Mouse (Mus musculus): ENCODE measurements around the gene Use1. TPM values are rescaled to one million over a fixed set of nuclear protein-coding genes. Genes with fewer than 3 reads are reported as not detected.
A peak's percentile ranks its signal among the peaks of the same experiment; 100 is the strongest.
"Not testable (repeated sequence)": the region's sequence is repeated elsewhere in the genome, so short reads cannot be mapped to it uniquely, and the experiment has no call there.

Use1 gene
- 100 to 1,000 TPM in 1 of 2 experiments, 10 to 100 TPM in 1; 96.5 to 108 TPM for total RNA-seq (2021)
- long read RNA-seq, experiment 1, partial matches to known transcripts, result 0 of 2 reads
- long read RNA-seq, experiment 1, other reads (novel, unspliced or antisense), result 2 of 2 reads
- long read RNA-seq, experiment 2, partial matches to known transcripts, result 1 of 3 reads
- long read RNA-seq, experiment 2, other reads (novel, unspliced or antisense), result 1 of 3 reads

DNA sequence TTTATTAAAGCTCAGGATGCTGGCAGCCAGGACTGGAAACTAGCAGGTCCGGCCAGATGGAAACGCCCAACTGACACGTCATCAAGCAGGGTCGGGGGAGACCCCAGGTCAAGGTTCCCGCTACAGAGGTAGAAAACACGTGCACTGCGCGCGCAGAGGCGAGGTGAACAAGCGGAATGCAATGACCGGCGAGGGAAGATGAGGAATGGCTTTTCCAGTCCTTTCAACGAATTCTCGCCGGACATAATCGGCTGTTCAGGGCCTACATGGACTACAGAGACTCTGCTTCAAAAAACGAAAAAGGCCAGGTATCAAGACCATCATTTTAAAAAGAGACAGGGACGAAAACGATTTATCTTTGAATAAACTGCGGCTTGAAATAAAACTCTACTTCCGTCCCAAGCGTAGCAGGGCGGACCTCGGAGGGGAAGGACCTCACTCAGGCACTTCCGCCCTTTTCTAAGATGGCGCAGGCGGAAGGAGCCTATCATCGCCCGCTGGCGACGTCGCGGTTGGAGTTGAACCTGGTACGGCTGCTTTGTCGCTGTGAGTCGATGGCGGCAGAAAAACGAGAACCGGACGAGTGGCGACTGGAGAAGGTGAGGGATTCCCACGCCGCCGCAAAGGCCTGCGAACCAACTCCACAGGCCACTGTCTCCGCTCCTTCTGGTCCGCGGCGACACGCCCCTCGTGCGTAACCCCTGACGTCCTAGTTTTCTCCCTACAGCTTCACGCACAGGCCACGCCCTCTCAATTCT lies at the start of gene Use1:
Use1 (plus strand) TSS at position 78 of the 758 bp plus-strand sequence.
- DNase-seq, result peak; percentile 88 to 92
- intact Hi-C loops (cut with DNase I), result loop anchor here (5.0 kb wide), 1 partner anchor 95 kb away; the partner anchor contains the start of genes Abhd8 and Mrpl34

DNA sequence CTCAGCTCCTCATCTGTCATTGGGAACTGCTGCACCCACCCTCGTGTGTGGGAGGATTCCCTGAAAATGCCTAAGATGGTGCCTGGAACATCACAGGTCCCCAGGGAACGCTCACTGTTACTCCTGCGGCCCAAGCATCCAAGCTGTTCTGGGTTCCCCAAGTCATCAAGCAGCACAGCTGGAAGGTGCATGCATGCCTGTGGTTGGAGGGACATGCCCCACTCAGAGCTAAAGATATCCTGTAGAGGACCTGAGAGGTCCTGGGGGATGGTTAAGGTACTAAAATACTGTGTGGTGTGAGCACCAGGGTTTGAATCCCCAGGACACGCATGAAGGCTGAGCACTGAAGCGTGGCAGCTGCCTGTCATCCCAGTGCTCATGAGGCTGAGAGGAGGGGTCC lies 48.0 kb upstream of the Use1 start:
- intact Hi-C loops (cut with DNase I); DNase-seq: not testable (repeated sequence)

DNA sequence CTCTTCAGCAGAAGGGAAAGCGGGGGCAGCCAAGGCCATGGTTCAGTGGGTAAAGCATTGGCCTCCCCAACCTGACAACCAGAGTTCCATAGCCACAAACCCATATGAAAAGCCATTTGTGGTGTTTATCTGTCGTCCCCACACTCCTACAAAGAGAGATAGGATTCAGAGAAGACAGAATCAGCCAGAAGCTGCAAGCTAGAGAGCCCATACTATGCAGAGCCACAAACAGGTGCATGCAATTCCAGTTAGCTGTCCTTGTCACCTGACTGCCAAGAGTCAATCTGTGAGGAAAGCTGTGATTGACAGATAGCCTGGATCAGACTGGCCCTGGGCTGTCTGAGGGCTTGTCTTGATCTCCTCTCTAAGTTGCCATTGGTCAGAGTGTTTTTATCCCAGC lies 46.9 kb upstream of the Use1 start:
- DNase-seq; intact Hi-C loops (cut with DNase I): not testable (repeated sequence)

DNA sequence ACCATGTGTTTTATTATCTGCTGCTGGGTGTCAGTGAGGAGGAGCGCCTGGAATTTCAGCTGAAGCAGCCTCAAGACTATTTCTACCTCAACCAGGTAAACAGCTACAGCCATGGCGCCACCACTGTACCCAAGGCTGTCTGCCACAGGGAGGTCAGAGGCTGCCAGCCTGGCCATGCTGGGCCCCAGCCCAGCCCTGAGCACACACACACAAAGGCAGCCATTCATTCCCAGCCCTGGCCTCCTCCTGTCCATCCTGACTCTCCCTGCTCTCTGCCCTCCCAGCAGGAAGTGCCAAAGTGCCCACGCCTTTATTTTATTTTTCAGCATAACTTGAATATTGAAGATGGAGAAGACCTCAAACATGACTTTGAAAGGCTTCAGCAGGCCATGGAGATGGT lies 43.7 kb upstream of the Use1 start:
- no peak for DNase-seq
- intact Hi-C loops (cut with DNase I), result loop anchor here (2.0 kb wide), 1 partner anchor 60 kb away; no protein-coding TSS in a partner anchor

DNA sequence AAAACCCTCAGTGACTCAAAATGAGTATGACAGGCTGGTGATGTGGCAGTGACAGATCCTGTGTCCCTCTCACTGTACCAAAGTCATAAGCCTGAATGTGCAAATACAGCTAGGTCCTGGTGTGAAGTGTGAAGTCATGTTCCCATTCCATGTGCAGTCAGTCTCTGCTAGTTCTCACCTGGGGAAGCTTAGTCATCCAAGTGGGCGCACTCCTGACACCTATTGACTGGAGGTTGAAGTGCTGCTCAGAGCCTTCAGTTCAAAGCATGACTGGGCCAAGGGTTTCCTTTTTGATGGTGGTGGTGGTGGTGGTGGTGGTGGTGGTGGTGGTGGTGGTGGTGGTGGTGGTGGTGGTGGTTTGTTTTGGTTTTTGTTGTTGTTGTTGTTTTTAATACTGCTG lies 41.8 kb upstream of the Use1 start:
- DNase-seq, result peak; percentile 43 to 47

DNA sequence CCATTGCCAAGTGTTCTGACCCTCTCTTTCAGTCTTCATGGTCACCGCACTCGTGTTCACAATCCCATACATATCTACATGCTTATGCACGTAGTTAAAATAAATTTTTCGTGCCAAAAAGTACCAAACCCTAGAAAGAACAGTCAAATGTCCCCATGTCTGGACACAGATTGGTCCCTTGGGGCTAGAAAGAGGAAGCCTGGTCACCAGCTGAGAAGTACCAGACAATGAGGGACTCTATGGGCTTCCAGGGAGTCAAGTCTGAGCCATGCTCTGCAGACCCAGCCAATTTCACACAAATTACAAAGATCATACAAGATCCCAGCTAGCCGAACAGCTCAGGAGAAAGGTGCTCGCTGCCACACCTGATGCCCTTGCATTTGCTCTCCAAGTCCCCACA lies 28.8 kb upstream of the Use1 start:
- intact Hi-C loops (cut with DNase I); DNase-seq: not testable (repeated sequence)

More for the DNA sequence above, 41.8 kb upstream of the Use1 start:
- intact Hi-C loops (cut with DNase I), result loop anchor here (2.0 kb wide), 1 partner anchor 52 kb away; the partner anchor contains the start of genes Haus8 and Myo9b

DNA sequence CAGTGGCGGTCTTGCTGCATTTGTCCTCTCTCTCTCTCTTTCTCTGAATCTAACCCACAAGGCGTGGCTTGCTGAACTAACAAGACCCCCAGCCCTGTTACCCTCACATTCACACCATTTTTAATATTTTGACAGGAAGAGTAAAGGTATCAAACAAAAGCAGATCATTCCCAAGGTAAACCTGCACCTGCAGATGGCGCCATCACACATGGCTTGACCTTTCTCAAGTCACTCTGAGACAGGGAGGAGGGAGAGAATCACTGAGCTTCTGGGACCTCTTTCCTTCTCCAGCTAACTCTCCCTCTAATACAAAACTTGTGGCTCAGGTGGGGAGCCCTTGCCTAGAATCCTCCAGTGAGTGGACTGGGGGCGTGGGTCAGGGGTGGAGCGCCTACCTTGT lies 26.0 kb upstream of the Use1 start:
- intact Hi-C loops (cut with DNase I), result loop anchor here (2.0 kb wide), 1 partner anchor 66 kb away; the partner anchor contains the start of gene Ankle1
- DNase-seq, result peak; percentile 23 to 56

DNA sequence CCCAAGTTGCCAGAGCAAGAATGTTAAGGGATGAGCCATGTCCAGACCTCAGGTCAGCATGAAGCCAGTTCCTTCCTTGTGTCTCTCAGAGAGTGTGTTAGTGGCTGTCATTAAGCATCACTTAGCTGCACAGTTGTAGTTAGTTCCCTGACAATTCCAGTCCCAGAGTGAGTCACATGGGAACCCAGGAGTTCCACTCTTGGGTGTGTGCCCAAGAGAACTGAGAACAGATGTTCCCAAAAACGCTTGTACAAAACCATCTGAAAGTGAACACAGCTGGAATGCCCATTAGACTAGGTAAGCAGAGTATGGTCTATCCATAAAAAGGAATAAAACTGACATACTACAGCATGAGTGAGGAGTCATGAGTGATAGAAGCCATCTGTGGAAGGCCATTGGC lies 20.1 kb upstream of the Use1 start:
- intact Hi-C loops (cut with DNase I), result no loop called here
- DNase-seq, result no peak

DNA sequence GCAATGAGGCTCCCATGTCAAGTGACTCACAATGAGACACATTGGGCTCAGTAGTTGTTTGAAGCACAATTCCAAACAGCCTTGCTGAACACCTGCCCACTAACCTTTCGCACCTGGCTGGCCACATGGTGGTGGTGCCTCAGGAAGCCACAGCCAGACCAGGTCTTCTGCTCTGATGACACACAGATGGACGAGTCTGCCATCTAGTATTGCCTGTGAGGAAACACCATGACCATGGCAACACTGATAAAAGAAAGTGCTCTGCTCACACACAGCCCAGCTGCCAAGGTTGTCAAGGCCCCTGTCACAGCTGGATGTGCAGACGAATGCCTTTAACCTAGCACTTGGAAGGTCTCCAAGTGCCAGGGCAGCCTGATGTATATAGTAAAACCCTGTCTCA lies 15.5 kb upstream of the Use1 start:
- intact Hi-C loops (cut with DNase I), result no loop called here
- DNase-seq, result no peak

DNA sequence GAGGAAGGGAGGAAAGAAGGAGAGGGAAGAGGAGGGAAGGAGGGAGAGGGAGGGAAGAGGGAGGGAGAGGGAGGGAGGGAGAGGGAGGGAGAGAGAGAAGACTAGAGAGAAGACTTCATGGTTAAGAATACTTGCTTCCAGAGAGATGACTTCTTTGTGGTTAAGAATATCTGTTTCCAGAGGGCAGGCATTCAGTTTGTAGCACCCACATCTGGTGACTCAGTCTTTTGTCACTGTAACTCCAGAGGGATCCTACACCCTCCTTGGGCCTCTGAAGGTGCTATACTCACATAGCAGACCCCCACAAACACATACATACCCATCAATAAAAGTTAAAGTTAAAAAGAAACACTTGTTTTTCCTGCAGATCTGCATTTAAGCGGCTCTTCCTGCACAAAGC lies 15.1 kb upstream of the Use1 start:
- intact Hi-C loops (cut with DNase I), result no loop called here
- DNase-seq, result no peak

DNA sequence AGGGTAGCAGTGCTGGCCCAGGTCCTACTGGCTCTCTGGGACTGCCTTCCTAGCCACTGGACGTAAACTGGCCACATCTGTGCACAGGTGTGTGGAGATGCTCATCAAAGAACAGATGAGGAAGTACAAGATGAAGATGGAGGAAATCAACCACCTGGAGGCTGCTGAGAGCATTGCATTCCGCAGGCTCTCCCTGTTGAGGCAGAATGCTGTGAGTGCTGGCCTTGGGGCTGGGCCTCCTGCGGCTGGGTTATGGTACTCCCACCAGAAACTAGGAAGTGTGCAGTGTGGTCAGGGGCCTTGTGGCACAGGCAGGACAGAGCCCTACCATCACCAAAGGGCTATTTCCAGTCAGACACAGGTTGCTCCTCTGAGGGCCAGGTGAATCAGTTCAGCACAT lies 8.6 kb upstream of the Use1 start:
- intact Hi-C loops (cut with DNase I), result no loop called here
- no peak for DNase-seq

DNA sequence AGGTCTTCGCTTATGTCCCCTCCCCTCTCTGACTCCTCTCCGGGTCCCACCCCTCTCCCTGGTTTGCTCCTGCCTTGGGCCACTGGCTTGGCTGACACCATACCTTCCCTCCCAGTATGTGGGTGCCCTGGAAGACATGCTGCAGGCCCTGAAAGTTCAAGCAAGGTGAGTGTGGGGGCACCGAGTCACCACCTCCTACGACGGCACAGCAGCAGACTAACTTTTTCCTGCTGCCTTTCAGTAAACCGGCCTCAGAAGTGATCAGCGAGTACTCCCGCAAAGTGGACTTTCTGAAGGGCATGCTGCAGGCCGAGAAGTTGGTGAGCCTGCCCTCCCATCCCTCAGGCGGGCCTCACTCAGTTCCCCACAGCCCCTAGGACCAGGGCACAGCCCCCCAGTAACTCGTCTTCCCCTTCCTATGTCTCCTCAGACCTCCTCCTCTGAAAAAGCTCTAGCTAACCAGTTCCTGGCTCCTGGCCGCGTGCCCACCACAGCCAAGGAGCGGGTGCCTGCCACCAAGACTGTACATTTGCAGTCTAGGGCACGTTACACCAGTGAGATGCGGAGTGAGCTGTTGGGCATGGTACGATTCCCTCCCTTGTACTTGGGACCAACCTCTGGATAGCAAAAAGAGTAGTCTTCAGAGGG lies 1.0 kb downstream of the Use1 start:
- intact Hi-C loops (cut with DNase I), result loop anchor here (5.0 kb wide), 1 partner anchor 95 kb away; the partner anchor contains the start of genes Abhd8 and Mrpl34
- DNase-seq, result no peak

DNA sequence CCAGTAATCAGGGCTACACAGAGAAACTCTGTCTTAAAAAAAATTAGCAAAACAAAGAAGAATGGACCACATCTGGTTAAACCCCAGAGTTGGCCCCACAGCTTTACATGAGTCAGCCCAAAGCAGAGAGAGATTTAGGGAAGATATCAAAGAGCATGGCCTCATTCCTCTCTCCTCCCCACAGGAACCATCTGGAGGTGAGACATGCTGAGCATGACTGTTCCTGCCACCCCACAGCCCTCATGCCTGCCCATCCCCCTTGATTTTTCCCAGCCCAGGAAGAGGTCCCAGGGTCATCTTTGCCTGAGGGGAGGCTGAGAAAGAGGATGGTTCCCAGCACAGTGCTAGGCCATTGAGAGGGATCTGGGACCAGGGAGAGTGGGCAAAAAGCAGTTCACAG lies 1.7 kb downstream of the Use1 start:
- no peak for DNase-seq
- intact Hi-C loops (cut with DNase I), result loop anchor here (5.0 kb wide), 1 partner anchor 94 kb away; the partner anchor contains the start of genes Abhd8 and Mrpl34

DNA sequence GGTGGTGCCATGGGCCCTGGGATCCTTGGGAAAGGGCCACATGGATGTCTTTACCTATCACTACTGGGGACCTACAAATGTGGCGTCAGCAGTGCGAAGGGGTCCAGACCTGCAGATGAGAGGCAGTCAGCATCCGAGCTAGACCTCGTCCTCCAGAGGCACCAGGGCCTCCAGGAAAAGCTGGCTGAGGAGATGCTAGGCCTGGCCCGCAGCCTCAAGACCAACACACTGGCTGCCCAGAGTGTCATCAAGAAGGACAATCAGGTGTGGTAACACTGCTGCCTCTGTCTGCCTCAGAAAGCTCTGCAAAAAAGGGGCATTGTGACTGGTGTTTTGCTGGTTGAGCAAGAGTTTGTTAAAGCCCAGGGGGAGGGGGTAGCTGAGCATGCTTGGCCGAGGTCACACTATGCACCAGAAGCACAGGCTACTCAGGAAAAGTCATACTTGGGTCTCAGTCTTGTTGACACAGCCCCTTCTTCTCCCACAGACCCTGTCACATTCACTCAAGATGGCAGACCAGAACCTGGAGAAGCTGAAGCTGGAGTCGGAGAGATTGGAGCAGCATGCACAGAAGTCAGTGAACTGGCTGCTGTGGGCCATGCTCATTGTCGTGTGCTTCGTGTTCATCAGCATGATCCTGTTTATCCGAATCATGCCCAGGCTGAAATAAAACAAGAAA lies 2.5 kb downstream of the Use1 start:
- intact Hi-C loops (cut with DNase I), result loop anchor here (5.0 kb wide), 1 partner anchor 93 kb away; the partner anchor contains the start of genes Abhd8 and Mrpl34
- no peak for DNase-seq

DNA sequence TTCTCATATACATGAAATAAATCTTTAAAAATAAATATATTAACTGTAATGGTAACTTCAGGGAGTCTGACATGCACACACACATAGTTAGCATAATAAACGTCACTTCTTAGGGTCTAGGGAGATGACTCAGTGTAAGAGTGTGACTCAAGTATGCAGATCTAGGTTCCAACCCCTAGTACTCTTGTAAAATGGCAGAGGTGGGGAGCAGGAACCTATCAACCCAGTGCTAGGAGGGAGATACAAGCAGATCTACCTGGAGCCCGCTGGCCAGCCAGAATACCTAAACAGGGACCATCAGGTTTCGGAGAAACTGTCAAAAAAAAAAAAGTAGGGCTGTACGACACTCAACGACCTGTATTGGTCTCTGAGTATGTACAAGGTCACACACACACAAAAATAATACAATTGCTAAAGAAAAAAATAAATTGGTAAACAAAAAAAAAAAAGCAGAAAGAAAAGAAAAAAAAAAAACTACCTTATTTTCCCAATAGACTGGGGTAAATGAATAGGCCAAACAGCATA lies 4.1 kb downstream of the Use1 start:
- DNase-seq, result no peak
- intact Hi-C loops (cut with DNase I), result loop anchor here (5.0 kb wide), 1 partner anchor 102 kb away; no protein-coding TSS in a partner anchor

DNA sequence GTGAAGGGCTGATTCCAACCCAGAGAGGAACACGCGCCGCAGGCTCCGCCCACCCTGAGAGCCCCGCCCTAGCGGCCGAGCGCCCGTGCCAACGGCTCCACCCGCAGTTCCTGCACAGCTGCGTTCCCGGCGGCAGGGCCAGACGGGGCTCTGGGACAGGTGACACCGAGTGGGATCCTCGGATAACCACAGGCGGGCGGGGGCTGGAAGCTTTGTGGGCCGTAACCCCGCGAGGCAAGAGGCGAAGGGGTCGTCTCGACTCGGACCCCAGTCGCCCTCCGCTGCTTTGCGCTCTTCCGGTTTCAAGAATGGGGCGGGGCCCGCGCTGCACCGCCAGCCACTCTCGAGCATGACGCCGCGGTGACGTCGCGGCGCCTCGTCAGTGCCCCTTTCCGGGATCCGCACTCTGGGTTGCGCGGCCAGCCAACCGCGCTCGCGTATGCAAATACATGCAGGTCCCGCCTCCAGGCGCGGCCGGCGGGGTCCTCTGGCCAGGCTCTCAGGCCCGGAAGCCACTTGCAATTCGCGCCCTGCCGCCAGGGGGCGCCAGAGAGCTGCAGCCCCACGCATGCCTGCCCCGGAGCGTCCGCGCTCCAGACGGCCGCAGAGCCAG lies 4.7 kb downstream of the Use1 start, which contains the start of gene Ocel1:
Ocel1 (plus strand) TSS at position 63 of the 613 bp plus-strand sequence.
- DNase-seq, result peak; percentile 97 to 98
- intact Hi-C loops (cut with DNase I), result loop anchor here (5.0 kb wide), 1 partner anchor 101 kb away; no protein-coding TSS in a partner anchor

DNA sequence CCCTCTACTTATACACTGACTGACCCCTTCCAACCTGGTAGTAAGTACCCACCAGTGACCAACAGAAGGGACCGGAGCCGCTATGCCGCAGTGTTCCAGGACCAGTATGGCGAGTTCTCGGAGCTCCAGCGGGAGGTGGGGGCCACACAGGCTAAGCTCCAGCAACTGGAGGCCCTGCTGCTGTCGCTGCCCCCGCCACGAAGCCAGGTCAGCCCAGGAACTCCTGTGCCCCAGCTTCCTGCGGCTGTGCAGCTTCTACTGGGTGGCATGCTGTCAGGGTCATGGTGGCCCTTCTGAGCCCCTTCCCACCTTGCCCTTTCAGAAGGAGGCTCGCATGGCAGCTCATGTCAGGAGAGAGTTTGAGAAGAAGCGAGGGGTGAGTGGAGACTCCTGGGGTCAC lies 5.8 kb downstream of the Use1 start:
- intact Hi-C loops (cut with DNase I), result loop anchor here (5.0 kb wide), 1 partner anchor 100 kb away; no protein-coding TSS in a partner anchor
- no peak for DNase-seq

DNA sequence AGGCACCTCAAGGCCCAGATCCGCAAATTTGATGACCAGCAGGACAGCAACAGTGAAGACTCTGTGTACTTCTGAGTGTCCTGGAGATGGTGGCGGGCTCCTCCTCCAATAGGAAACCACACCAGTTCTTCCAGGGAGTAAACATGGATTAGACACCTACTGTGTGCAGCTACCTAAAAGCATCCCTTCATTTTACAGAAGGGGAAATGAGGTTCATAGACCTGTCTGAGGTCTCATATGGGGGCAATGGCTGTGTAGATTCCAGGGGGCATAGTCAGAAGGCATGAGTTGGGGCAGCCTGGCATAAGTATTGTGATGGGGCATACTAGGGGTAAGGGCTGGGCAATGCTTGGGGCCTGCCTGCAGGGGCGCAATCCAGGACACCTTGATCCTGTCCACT lies 6.4 kb downstream of the Use1 start:
- intact Hi-C loops (cut with DNase I), result loop anchor here (5.0 kb wide), 1 partner anchor 99 kb away; no protein-coding TSS in a partner anchor
- DNase-seq, result no peak

DNA sequence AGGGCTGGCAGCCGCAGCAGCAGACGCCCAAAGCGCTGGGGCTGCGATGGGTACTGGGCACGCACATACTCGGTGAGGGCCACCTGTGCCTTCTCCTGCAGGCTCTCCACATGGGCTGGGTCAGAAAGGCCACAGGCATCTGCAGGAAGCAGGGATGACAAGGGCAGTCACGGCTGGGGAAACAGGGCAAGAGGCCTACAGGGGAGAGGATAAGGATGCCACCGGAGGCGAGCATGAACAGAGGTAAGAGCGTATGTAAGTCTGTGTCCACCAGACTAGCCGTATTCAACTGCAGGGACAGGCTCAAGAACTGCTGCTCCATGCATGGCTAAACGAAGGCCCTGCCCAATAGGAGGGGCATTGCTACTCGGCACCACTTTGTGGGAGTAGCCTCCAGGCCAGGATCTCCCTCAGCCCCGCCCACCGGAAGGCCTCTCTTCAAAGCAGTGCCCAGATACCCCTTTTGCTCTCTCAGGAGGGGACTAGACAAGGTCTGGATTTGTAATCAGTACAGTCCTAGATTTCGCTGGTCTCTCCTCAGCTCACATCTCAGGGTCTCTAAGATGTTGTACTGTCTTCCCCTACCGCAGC lies 8.1 kb downstream of the Use1 start:
- DNase-seq, result no peak
- intact Hi-C loops (cut with DNase I), result loop anchor here (2.0 to 5.0 kb wide), 2 partner anchors 30 to 98 kb away; no protein-coding TSS in a partner anchor

All from heart, postnatal 14 days (tissue).